8 mouse cellular contexts compared by ENCODE assay signal in genomic region chr7:115366910-115367309, GRCm38 (mm10).
DNase-seq lines count a peak whose midpoint lies in the region; ATAC-seq and TF ChIP-seq lines count a peak whose summit lies in the region.
"Had no signal": no experiment of that assay in that cellular context is flagged by ENCODE, and none has a peak within 500 bp of the region (broad histone marks: within the 10 kb centered on the region; RNA-seq: fewer than 3 reads in every experiment).

No protein-coding gene starts in this region.

- H3K4me1 ChIP-seq in ES-Bruce4 (ENCODE audit: control insufficient read depth, insufficient read depth, low read length): no peaks in the 10 kb centered on the region
- no peaks in the 10 kb centered on the region; the same call in 1 of the 2 replicates for H3K4me1 ChIP-seq in cortical plate, adult 2 months (ENCODE audit: control insufficient read depth, insufficient read depth, low read length)
- H3K4me1 ChIP-seq in heart, embryonic 12.5 days (replicated peaks): peaks cover 28% of the 10 kb centered on the region

- no peak overlapping the region for H3K4me2 ChIP-seq in heart, embryonic 12.5 days
- H3K4me2 ChIP-seq: hindbrain, embryonic 15.5 days had no signal

- H3K4me3 ChIP-seq in ES-Bruce4 (ENCODE audit: low read depth, low read length): no peak overlapping the region
- no peak overlapping the region for H3K4me3 ChIP-seq in cortical plate, adult 2 months (ENCODE audit: insufficient read depth, low read length)
- H3K4me3 ChIP-seq in heart, embryonic 12.5 days: no peak overlapping the region
- H3K4me3 ChIP-seq: hindbrain, embryonic 15.5 days had no signal

- 29% methylated on average over 5 of the region's 5 CpGs for WGBS in heart, embryonic 12.5 days

- no peak for TF ChIP-seq POLR2A in ES-Bruce4 (IDR thresholded peaks at IDR 0.05; ENCODE audit: insufficient read depth, low read length)
- TF ChIP-seq POLR2A in cortical plate, adult 2 months (IDR thresholded peaks at IDR 0.05; ENCODE audit: extremely low read depth, insufficient read depth, low read length): no peak

- peak; percentile 61 for ATAC-seq in heart, embryonic 12.5 days (ENCODE audit: insufficient number of reproducible peaks, low FRiP score)

- no peaks in the 10 kb centered on the region for H3K36me3 ChIP-seq in ES-Bruce4 (ENCODE audit: control insufficient read depth, insufficient read depth, low read length, poor library complexity, severe bottlenecking)
- H3K36me3 ChIP-seq in heart, embryonic 12.5 days: no peaks in the 10 kb centered on the region
- H3K36me3 ChIP-seq: hindbrain, embryonic 15.5 days had no signal

- H3K9me3 ChIP-seq in ES-Bruce4 (replicated peaks; ENCODE audit: control insufficient read depth, insufficient read depth, low read length, poor library complexity, severe bottlenecking): no peaks in the 10 kb centered on the region
- H3K9me3 ChIP-seq in heart, embryonic 12.5 days (replicated peaks): no peaks in the 10 kb centered on the region
- H3K9me3 ChIP-seq: hindbrain, embryonic 15.5 days had no signal

- TF ChIP-seq CTCF in ES-Bruce4 (IDR thresholded peaks at IDR 0.05; ENCODE audit: low read depth, low read length): peak; percentile 75
- TF ChIP-seq CTCF in cortical plate, adult 2 months (IDR thresholded peaks at IDR 0.05; ENCODE audit: extremely low read depth, insufficient read depth, low read length): peak; percentile 55

- TF ChIP-seq EP300 in ES-Bruce4 (IDR thresholded peaks at IDR 0.05; ENCODE audit: insufficient read depth, low read depth, low read length): no peak

- peak; percentile 36 for DNase-seq in R1 (ENCODE audit: low read depth, low spot score)
- peak; percentile 38 to 42 for DNase-seq in layer of hippocampus, postnatal 36 days
- peak; percentile 65 for DNase-seq in mesoderm, embryonic 11.5 days (ENCODE audit: low read depth, low spot score)
- DNase-seq in thymus, postnatal 0 days (ENCODE audit: low spot score): peak; percentile 54

- no peaks in the 10 kb centered on the region for H3K27me3 ChIP-seq in ES-Bruce4 (ENCODE audit: control insufficient read depth, insufficient read depth, low read length, poor library complexity, severe bottlenecking)
- H3K27me3 ChIP-seq in heart, embryonic 12.5 days (replicated peaks): no peaks in the 10 kb centered on the region; the same call in 1 of the 2 replicates
- H3K27me3 ChIP-seq: hindbrain, embryonic 15.5 days had no signal

- no peak overlapping the region for H3K27ac ChIP-seq in ES-Bruce4 (ENCODE audit: insufficient read depth, low read length)
- no peak overlapping the region for H3K27ac ChIP-seq in cortical plate, adult 2 months (ENCODE audit: insufficient read depth, low read length)
- no peak overlapping the region for H3K27ac ChIP-seq in heart, embryonic 12.5 days (ENCODE audit: poor library complexity, severe bottlenecking)
- H3K27ac ChIP-seq: hindbrain, embryonic 15.5 days had no signal

- H3K9ac ChIP-seq in ES-Bruce4 (ENCODE audit: low read depth, poor library complexity, severe bottlenecking): no peak overlapping the region
- H3K9ac ChIP-seq in heart, embryonic 12.5 days: no peak overlapping the region
- H3K9ac ChIP-seq: hindbrain, embryonic 15.5 days had no signal
